Mouse (Mus musculus): Measurements from ENCODE around the gene Abi3bp. TPM values are rescaled to one million over a fixed set of nuclear protein-coding genes. Genes with fewer than 3 reads are reported as not detected.

The Abi3bp gene
- total RNA-seq, 2 experiments from 2014 or later: not detected

DNA sequence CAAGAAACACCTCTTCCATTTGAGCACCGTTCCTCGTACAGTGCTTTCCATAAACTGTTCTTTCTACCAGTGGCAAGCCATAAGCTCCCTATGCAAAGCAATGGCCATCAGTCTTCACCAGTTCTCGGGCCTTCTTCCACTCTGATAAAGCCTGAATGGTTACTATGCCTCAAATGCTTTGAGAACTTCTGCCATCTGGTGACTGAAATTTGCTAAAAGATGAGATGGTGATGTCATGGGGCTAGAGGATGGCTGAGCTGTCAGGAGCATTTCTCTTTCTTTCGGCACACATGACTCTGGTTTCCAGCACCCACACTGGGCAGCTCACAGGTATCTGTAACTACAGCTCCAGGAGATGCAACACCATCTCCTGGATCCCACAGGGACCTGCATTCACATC lies 199.5 kb downstream of the Abi3bp start:
- 0 out of 2 replicates have a peak, but pooled peaks have one; percentile 29 for ATAC-seq (replicated peaks; ENCODE audit: poor library complexity)

DNA sequence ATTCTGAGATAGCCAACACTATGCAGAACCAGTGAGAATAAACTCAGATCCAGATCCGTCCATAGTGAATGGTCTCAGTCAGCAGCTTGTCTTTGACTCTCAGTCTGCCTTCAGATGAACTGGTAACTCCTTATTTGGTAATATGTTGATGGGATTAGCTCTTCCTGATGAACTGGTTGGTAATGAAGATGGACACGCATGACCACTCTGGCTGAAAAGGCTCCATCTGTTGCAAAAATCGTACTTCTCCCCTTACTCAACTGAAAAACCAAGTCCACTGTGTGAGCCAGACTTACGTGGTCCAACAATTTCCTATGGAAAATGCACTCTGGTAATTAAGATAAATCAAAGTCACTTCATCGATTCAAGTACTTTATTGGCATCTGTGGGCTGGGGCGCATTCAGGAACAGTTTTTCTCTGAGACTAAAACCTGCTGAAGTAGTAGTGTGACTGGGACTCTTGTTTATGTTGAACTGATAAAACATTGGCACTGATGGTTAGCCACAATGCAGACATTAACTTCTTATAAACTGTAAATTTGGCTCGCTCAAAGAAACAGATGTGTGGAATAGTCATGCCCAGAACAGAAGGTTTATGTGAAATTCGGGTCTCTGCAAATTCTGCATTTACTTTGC lies 203.4 kb downstream of the Abi3bp start:
- ATAC-seq (replicated peaks; ENCODE audit: poor library complexity): no peak

DNA sequence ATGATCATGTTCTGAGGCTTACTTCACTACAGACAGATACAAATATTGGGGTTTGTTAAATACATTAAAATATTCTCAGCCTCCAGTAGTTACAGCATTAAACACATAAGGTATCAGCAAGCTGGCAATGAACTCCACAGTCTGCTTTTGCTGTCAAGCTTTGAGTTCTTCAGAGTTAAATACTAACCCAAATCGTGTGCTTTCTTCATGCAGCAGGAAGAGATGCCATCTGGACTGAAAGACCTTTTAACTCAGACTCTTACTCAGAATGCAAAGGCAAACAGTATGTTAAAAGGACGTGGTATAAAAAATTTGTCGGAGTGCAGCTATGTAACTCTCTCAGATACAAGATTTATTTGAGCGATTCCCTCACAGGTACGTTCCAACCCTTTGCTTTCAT lies 209.1 kb downstream of the Abi3bp start:
- no peak for ATAC-seq (replicated peaks; ENCODE audit: poor library complexity)

DNA sequence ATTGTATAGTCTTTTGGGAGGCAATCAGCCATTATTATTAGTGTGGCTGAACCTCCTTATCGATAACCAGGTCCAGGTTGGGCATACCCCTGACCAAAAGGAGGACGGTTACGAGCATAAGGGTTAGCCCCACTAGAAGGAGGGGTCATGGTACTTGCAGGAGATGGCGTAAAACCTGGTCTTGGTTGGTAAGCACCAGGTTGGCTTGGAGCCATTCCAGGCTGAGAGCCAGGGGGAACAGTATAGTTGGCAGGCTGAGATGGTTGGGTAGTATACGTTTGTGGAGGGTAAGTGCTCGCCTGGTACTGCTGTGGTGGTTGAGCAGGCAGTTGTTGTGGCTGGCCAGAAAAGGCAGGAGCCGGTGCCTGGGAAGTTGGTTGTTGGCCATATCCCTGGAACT lies 213.0 kb downstream of the Abi3bp start:
- no peak for ATAC-seq (replicated peaks; ENCODE audit: poor library complexity)

DNA sequence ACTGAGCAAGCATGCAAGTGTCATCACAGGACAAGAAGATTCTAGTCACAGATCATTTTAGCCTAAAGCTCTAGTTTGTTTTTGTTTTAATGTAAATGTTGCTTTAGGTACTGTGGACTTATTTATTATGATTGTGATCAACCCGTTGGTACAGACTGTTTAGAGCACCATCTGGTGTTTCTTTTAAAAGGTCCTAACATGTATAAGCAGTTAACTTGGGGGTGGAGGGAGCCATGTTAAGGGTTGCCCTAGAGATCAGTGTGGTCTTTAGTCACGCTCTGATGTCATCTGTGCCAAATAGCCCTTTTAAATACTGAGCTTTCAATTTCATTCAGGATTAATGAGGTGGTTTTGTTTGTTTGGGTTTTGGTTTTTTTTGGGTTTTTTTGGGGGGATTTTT lies 218.8 kb downstream of the Abi3bp start:
- ATAC-seq (replicated peaks; ENCODE audit: poor library complexity): no peak

DNA sequence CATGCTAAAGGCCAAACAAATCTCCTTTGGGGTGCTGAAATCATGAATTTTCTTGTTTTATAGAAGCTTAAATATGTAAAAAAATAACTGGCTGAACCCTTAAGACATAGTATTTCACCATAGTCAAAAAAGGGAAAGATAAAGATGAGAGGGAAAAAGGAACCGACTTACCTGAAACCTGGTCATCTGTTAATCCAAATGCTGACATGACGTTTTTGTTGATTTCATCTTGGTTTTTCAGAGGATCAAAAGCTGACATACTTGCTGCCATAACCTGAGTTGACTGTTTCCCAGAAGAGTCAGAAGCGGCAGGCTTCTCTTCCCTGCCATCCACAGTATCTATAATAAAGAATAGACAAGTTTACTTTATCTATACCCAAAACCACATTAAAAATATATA lies 223.2 kb downstream of the Abi3bp start:
- ATAC-seq (replicated peaks; ENCODE audit: poor library complexity): no peak

DNA sequence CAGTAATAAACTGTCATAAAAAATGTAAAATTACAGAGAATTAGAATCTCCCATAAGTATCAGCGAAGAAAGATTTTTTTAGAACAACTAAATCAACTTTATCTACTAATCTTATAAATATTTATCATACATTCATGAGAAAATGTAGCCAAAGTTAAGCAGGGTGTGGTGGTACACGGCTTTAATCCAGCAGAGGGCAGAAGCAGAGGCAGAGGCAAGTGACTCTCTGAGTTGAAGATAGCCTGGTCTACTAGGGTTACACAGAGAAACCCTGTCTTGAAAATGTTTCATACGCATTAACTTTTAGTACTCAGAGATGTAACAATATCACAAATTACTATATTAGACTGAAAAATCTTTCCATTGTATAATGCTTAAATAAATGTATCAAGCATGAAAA lies 228.1 kb downstream of the Abi3bp start:
- ATAC-seq (replicated peaks; ENCODE audit: poor library complexity): peak; percentile 74

DNA sequence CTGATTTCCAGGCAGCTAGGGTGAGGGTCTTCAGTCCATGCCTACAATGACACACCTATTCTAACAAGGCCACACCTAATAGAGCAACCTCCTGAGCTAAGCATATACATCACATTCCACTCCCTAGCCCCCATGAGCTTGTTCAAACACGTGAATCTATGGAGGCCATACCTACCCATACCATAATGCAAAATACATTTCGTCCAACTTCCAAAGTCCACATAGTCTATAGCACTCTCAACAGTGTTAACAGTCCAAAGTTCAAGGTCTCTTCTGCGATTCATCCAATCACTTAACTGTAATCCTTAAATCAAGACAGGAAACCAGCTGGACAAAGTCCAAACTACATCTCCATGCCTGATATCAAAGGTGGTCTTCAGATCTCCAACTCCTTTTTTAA lies 232.4 kb downstream of the Abi3bp start:
- no peak for ATAC-seq (replicated peaks; ENCODE audit: poor library complexity)

DNA sequence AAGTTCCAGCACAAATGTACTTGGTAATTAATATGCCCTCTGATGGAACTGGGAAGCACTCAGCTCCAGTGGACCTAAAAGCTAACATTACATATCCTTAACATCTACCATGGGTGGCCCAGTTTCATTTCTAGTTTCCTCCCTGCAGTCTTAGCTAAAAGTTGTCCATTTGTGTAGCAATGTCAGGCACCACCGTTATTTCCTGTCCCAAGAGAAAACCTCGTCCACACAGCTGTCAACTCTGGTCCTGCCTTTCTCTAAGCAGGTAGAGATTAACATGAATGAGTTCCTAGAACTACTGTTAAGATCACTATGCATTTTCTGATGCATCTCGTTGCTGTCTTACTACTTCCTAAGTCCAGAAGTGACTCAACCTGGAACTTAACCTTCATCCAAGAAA lies 237.9 kb downstream of the Abi3bp start:
- ATAC-seq (replicated peaks; ENCODE audit: poor library complexity): no peak

DNA sequence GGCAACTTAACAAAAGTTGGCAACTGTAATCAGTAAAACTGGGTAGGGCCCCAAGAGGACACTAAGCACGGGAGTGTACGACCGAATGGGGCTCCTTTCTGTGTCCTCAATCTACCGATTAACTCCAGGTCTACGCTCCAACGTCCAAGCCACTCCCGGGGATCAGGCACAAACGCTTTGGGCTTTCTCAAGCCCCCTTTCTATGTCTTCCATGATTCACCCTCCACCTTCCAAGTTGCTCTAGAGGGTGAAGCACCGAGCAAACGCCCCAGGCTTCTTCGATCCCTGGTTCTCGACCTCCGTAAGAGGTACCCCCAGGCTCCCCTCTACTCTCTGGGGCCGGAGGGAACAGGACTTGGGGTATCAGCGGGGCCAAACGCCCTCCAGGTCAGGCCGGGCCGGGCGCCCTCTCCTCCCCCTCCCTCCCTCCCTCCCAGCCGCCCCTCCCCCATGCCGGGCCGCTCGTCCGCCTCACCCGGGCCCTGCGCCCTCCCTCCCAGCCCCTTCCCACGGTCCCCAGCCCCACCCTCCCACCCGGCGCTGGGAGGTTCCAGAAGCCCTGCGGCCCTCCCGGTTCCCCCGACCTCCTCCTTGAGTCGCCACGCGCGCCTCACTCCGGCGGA lies 239.0 kb downstream of the Abi3bp start:
- ATAC-seq (replicated peaks; ENCODE audit: poor library complexity): peak; percentile 12

DNA sequence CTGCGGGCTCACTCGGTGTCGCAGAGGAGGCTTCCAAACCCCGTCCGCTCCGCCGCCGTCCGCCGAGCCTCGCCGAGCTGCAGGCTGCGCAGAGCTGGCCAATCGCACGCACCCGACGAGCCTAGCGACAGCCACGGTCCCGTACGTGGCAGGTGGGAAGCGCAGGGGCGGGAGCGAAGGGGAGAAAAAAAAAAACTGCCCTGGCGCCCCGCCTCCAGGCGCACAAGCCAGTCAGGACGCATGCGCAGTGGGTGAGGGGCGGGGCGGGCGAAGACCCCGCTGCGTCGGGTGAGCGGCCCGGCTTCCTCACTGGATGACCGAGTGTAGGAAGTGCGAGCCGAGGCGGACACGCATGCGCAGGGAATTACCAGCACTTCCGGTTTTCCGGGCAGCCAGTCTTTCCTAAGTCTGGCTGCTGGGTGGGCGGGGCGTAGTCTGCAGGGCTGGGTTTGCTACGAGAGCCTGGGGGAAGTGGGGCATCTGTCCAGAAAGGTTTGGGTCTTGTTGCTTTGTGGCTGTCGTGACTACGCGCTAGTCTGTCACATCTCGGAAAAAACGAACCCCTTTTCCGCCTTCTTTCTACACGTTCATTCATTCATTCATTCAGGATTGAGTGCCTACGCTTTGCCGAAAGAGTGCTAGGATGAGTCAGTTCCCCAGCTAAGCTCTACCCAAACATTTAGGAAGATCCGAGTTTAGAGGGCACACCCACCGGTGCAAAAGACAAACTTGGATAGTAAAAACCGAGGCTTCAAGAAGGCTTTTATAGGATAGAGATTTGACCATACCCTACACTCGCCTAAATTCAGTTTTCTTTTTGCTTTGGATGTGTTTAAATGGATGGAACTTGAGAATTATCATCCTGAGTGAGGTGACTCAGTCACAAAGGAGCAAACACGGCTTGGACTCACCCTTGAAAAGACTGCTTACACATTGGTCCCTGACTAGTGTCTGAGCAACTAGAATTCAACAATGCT lies 239.8 kb downstream of the Abi3bp start, which contains the start of gene Tfg:
TSS of gene Tfg (minus strand) at position 227 of the 977 bp plus-strand sequence.
- ATAC-seq (replicated peaks; ENCODE audit: poor library complexity): peak; percentile 80

DNA sequence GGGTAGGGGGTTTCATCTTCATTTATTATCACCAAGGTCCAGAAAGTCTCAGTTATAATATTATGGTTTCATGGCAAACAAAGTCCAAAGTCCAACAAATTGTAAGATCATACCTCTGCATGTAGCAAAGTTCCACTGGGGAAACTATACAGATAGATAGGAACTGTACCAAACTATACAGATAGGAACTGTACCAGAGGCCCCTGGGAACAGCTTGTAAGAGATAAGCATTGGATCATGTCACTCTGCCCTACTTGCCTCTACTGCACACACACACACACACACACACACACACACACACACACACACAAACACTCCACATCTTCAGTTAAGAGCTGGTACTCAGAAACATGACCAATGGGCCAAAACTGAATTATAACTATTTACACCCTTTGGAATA lies 241.4 kb downstream of the Abi3bp start:
- ATAC-seq (replicated peaks; ENCODE audit: poor library complexity): 0 out of 2 replicates have a peak, but pooled peaks have one; percentile 9

DNA sequence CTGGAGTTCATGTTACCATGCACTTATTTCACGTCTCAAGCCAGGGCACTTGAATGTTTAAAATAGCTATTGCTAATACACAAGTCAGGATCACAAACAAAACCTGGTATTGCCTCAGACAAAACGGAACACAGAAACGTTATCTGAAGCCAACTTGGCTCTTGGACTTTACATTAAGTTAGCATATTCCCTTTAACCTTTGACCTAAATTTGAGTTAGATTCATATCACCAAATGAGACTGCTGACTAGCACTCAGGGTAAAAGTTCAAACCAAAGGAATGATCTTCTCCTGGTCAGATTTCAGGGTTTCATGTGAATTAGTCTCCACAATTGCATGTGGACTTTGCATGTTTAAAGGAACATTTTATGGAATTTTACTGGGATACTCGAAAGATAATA lies 244.7 kb downstream of the Abi3bp start:
- ATAC-seq (replicated peaks; ENCODE audit: poor library complexity): no peak

DNA sequence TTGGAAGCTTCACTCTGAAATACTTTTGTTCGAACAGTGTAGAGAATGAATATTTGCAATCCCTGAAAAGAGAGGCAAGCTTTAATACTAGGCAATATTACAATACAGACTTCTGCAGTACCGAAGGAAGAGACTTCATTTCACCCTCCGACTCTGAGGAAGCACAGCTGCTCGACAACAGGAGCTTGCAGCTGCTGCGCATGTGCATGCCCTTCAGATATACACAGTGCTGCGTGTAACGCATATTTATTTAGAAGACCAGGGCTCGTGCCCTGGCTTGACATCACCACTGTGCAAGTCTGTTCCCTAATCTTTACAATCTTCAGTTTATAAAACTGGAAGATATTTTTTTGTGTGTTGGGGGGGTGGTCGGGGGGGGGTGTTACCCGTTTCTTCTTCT lies 247.2 kb downstream of the Abi3bp start:
- no peak for ATAC-seq (replicated peaks; ENCODE audit: poor library complexity)

DNA sequence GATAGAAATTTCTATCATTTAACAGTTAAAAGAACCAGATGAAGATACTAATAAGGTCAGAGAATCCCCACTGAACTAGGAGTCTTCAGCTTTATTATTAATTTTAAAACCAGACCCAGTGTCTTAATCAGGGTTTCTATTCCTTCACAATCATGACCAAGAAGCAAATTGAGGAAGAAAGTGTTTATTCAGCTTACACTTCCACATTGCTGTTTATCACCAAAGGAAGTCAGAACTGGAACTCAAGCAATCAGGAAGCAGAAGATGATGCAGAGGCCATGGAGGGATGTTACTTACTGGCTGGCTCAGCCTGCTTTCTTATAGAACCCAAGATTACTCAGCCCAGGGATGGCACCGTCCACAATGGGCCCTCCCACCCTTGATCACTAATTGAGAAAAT lies 251.4 kb downstream of the Abi3bp start:
- no peak for ATAC-seq (replicated peaks; ENCODE audit: poor library complexity)

Other genes starting within 250 kb of the Abi3bp start
- 137 and 174 TPM in 2 replicates for gene Tfg, start 239.6 kb downstream of the Abi3bp start, total RNA-seq (2015)
- gene Tfg, start 239.6 kb downstream of the Abi3bp start, total RNA-seq (2017): 42.9 and 45.7 TPM in 2 replicates

All from megakaryocyte progenitor cell, adult 5-6 weeks (primary cell).